In the genomic region with DNA sequence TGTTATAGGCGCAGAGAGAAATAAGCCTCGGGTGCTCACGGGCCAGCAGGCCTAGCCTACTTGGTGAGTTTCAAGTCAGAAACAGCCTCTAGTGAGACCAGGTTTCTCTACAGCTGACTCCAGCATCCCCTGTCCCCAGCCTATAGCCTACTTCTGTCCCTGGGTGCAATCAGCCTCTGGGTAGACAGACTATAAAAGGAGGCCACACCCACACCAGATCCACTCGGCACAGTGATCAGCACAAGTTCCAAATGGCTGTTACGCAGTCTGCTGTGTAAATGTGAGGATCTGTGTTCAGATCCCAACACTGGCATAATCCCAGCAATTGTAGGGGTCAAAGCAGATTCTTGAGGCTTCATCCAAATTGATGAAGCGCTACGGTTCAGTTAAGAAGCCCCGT, we compare ENCODE assay signal across 11 mouse cellular contexts. TPM values are rescaled to one million over a fixed set of nuclear protein-coding genes. Genes with fewer than 3 reads are reported as not detected.
DNase-seq lines count a peak whose midpoint lies in the region; ATAC-seq and TF ChIP-seq lines count a peak whose summit lies in the region.
"Had no signal": no experiment of that assay in that cellular context is flagged by ENCODE, and none has a peak within 500 bp of the region (broad histone marks: within the 10 kb centered on the region; RNA-seq: fewer than 3 reads in every experiment).

No protein-coding gene starts in this region.

- in situ Hi-C loops in CH12.LX (cut with MboI; ENCODE audit: low pct_ligation_motif_present, low pct_unique_long_range_greater_than_20kb, low sequenced_read_pairs) = no loop called here

- H3K9ac ChIP-seq in heart, embryonic 16.5 days (ENCODE audit: low read length) = no peak overlapping the region
- H3K9ac ChIP-seq in CH12.LX (ENCODE audit: insufficient read depth, low read depth) = no peak overlapping the region
- H3K9ac ChIP-seq: hindbrain, embryonic 13.5 days had no signal

- no peak overlapping the region for H3K27ac ChIP-seq in heart, embryonic 16.5 days (ENCODE audit: low read length)
- H3K27ac ChIP-seq in CH12.LX (ENCODE audit: insufficient read depth, low read depth) = no peak overlapping the region
- H3K27ac ChIP-seq in bone marrow, adult 2 months (ENCODE audit: control insufficient read depth, insufficient read depth, low read depth, low read length, poor library complexity) = peak overlapping the region; percentile 93
- H3K27ac ChIP-seq in thymus, adult 2 months (ENCODE audit: control insufficient read depth, insufficient read depth, low read length) = no peak overlapping the region
- H3K27ac ChIP-seq: hindbrain, embryonic 13.5 days had no signal

- TF ChIP-seq EP300 in CH12.LX (IDR thresholded peaks at IDR 0.05; ENCODE audit: low read length) = no peak

- no peak for TF ChIP-seq POLR2A in CH12.LX (IDR thresholded peaks at IDR 0.05; ENCODE audit: low read depth, low read length)
- no peak for TF ChIP-seq POLR2A in bone marrow, adult 2 months (IDR thresholded peaks at IDR 0.05; ENCODE audit: borderline replicate concordance, control insufficient read depth, low read depth, low read length)
- no peak for TF ChIP-seq POLR2A in thymus, adult 2 months (IDR thresholded peaks at IDR 0.05; ENCODE audit: control insufficient read depth, extremely low read depth, insufficient read depth, low read length, poor library complexity)

- H3K79me2 ChIP-seq in CH12.LX (replicated peaks; ENCODE audit: control insufficient read depth, extremely low read depth, insufficient read depth, poor library complexity, severe bottlenecking) = peaks cover under 1% of the 10 kb centered on the region; the same call in 1 of the 2 replicates

- DNase-seq in heart, adult 18-20 months = no peak
- DNase-seq in CH12.LX (ENCODE audit: extremely low read depth) (no peak), liver (peak; percentile 80)
- DNase-seq in urinary bladder, postnatal 36 days (ENCODE audit: low spot score in 2 of 2) = no peak
- DNase-seq in adrenal gland, adult (ENCODE audit: inconsistent age in 2 of 2, low spot score in 1 of 2) = no peak
- DNase-seq in thymus, adult 2 months = no peak

- 73% methylated on average over 8 of the region's 8 CpGs for WGBS in heart, embryonic 16.5 days
- WGBS in bone marrow, adult 2 months = 72% methylated on average over 8 of the region's 8 CpGs
- WGBS in thymus, adult 2 months = 91% methylated on average over 8 of the region's 8 CpGs

- H3K9me3 ChIP-seq in heart, embryonic 16.5 days (replicated peaks; ENCODE audit: control insufficient read depth, low read length) = no peaks in the 10 kb centered on the region
- H3K9me3 ChIP-seq in CH12.LX (replicated peaks; ENCODE audit: low read length) = no peaks in the 10 kb centered on the region
- H3K9me3 ChIP-seq: hindbrain, embryonic 13.5 days had no signal

- peak overlapping the region; percentile 41; the same call in 1 of the 2 replicates for H3K4me2 ChIP-seq in heart, embryonic 16.5 days (ENCODE audit: low read depth, low read length)
- no peak overlapping the region for H3K4me2 ChIP-seq in CH12.LX (ENCODE audit: insufficient read depth, low read depth, poor library complexity, severe bottlenecking)
- H3K4me2 ChIP-seq: hindbrain, embryonic 13.5 days had no signal

- H3K27me3 ChIP-seq in heart, embryonic 16.5 days (ENCODE audit: control insufficient read depth, insufficient read depth, low read length) = no peaks in the 10 kb centered on the region
- no peaks in the 10 kb centered on the region for H3K27me3 ChIP-seq in CH12.LX (replicated peaks)
- no peaks in the 10 kb centered on the region for H3K27me3 ChIP-seq in thymus, adult 2 months (ENCODE audit: control insufficient read depth, insufficient read depth, low read length)

- dilution Hi-C loops in CH12.LX (cut with MboI; ENCODE audit: extremely low pct_ligation_motif_present, extremely low pct_unique_long_range_greater_than_20kb, low sequenced_read_pairs) = no loop called here

- TF ChIP-seq CTCF in CH12.LX (conservative IDR thresholded peaks at IDR 0.05 in 1 of 2, IDR thresholded peaks at IDR 0.05 in 1 of 2; ENCODE audit: low read depth in 2 of 2, low read length in 2 of 2) = no peak
- TF ChIP-seq CTCF in bone marrow, adult 2 months (IDR thresholded peaks at IDR 0.05; ENCODE audit: control insufficient read depth, insufficient read depth, low read length) = no peak
- no peak for TF ChIP-seq CTCF in thymus, adult 2 months (IDR thresholded peaks at IDR 0.05; ENCODE audit: borderline replicate concordance, control insufficient read depth, extremely low read depth, insufficient read depth, low read length, poor library complexity)

- no peak for TF ChIP-seq RAD21 in CH12.LX (IDR thresholded peaks at IDR 0.05; ENCODE audit: low read depth, low read length)

- H3K4me1 ChIP-seq in heart, embryonic 16.5 days (ENCODE audit: control insufficient read depth, insufficient read depth, low read length) = peaks cover 32% of the 10 kb centered on the region
- no peaks in the 10 kb centered on the region for H3K4me1 ChIP-seq in CH12.LX (ENCODE audit: control insufficient read depth in 1 of 2, insufficient read depth in 2 of 2)
- H3K4me1 ChIP-seq in bone marrow, adult 2 months (ENCODE audit: control insufficient read depth, insufficient read depth, low read length) = peaks cover 2% of the 10 kb centered on the region
- peaks cover 5% of the 10 kb centered on the region for H3K4me1 ChIP-seq in thymus, adult 2 months (replicated peaks; ENCODE audit: control insufficient read depth, insufficient read depth, low read length)

- ATAC-seq in heart, embryonic 16.5 days (replicated peaks; ENCODE audit: extremely low read depth, insufficient read depth, low FRiP score) = no peak

- no peak overlapping the region for H3K4me3 ChIP-seq in heart, embryonic 16.5 days (ENCODE audit: low read length)
- no peak overlapping the region for H3K4me3 ChIP-seq in CH12.LX (replicated peaks in 1 of 3; ENCODE audit: low read depth in 2 of 3, low read length in 2 of 3, poor library complexity in 1 of 3)
- H3K4me3 ChIP-seq in bone marrow, adult 2 months (replicated peaks; ENCODE audit: control insufficient read depth, low read depth, low read length) = no peak overlapping the region
- no peak overlapping the region for H3K4me3 ChIP-seq in thymus, adult 2 months (ENCODE audit: control insufficient read depth, insufficient read depth, low read length)
- H3K4me3 ChIP-seq: hindbrain, embryonic 13.5 days had no signal

- H3K36me3 ChIP-seq in heart, embryonic 16.5 days (ENCODE audit: control insufficient read depth, insufficient read depth) = peaks cover 22% of the 10 kb centered on the region
- peaks cover 29 to 46% of the 10 kb centered on the region in 2 experiments for H3K36me3 ChIP-seq in CH12.LX (replicated peaks in 1 of 2; ENCODE audit: control insufficient read depth in 1 of 2, insufficient read depth in 1 of 2, low read length in 1 of 2)
- peaks cover 18% of the 10 kb centered on the region for H3K36me3 ChIP-seq in thymus, adult 2 months (ENCODE audit: control insufficient read depth, insufficient read depth, low read length)

TF ChIP-seq in CH12.LX, 34 proteins besides CTCF, POLR2A, EP300 and RAD21 (continues in another document):
- TF ChIP-seq POLR2AphosphoS2 (IDR thresholded peaks at IDR 0.05; ENCODE audit: low read depth, low read length) (0 out of 2 replicates have a peak, but pooled peaks have one; percentile 33), SMC3 (IDR thresholded peaks at IDR 0.05; ENCODE audit: low read depth, low read length) (no peak), JUND (conservative IDR thresholded peaks at IDR 0.05; ENCODE audit: low read depth, low read length) (no peak)

RNA-seq across cellular contexts. Expression of a gene that starts 11.9 kb away (rescaled TPM):
- polyA plus RNA-seq in heart, embryonic 16.5 days (2015; fragmentation: Nextera tagmentation; extraction: Ambion mirVana) = 22.1 and 24.9 TPM in 2 replicates
- total RNA-seq in heart, adult 18-20 months (2021) = 10 to 100 TPM; 37.3 to 39.7 TPM
- 16.4 and 20.0 TPM in 2 replicates for total RNA-seq in CH12.LX (2012; rRNA removed)
- total RNA-seq in CH12.LX (2014; rRNA removed) = 23.6 and 23.8 TPM in 2 replicates
- polyA plus RNA-seq in CH12.LX (2012; ENCODE audit: insufficient read length, low read depth) = 24.1 and 24.7 TPM in 2 replicates
- 37.3 and 53.2 TPM in 2 replicates for polyA plus RNA-seq in bone marrow, adult 2 months (2011; ENCODE audit: insufficient read depth, insufficient read length, low replicate concordance, missing spikeins)
- 43.9 and 44.2 TPM in 2 replicates for polyA plus RNA-seq in thymus, adult 2 months (2012; rRNA removed)

RNA-seq across cellular contexts. Expression of a gene that starts 16.6 kb away (rescaled TPM):
- polyA plus RNA-seq in heart, embryonic 16.5 days (2015; fragmentation: Nextera tagmentation; extraction: Ambion mirVana) = 0.46 and 1.3 TPM in 2 replicates
- under 1 TPM; 0.21 to 0.60 TPM for total RNA-seq in heart, adult 18-20 months (2021)
- 0.08 TPM in 1 of 2 replicates, not detected in the other for total RNA-seq in CH12.LX (2012; rRNA removed)
- total RNA-seq in CH12.LX (2014; rRNA removed) = 0.08 and 0.20 TPM in 2 replicates
- polyA plus RNA-seq in CH12.LX (2012; ENCODE audit: insufficient read length, low read depth) = 0.16 TPM in 2 replicates
- not detected in 2 replicates for polyA plus RNA-seq in bone marrow, adult 2 months (2011; ENCODE audit: insufficient read depth, insufficient read length, low replicate concordance, missing spikeins)
- 6.1 and 7.6 TPM in 2 replicates for polyA plus RNA-seq in thymus, adult 2 months (2012; rRNA removed)

RNA-seq across cellular contexts. Expression of a gene that starts 23.0 kb away (rescaled TPM):
- not detected in 2 replicates for polyA plus RNA-seq in heart, embryonic 16.5 days (2015; fragmentation: Nextera tagmentation; extraction: Ambion mirVana)
- total RNA-seq in heart, adult 18-20 months (2021) = not detected
- not detected in 2 replicates for total RNA-seq in CH12.LX (2012; rRNA removed)
- total RNA-seq in CH12.LX (2014; rRNA removed) = not detected in 2 replicates
- not detected in 2 replicates for polyA plus RNA-seq in CH12.LX (2012; ENCODE audit: insufficient read length, low read depth)
- not detected in 2 replicates for polyA plus RNA-seq in bone marrow, adult 2 months (2011; ENCODE audit: insufficient read depth, insufficient read length, low replicate concordance, missing spikeins)
- not detected in 2 replicates for polyA plus RNA-seq in thymus, adult 2 months (2012; rRNA removed)
- total RNA-seq: gastrocnemius, adult 18-20 months; left cerebral cortex, postnatal 10 days had no signal
- polyA plus RNA-seq: hindbrain, embryonic 13.5 days had no signal

RNA-seq across cellular contexts. Expression of a gene that starts 23.5 kb away (rescaled TPM):
- polyA plus RNA-seq in heart, embryonic 16.5 days (2015; fragmentation: Nextera tagmentation; extraction: Ambion mirVana) = 43.3 and 44.6 TPM in 2 replicates
- total RNA-seq in heart, adult 18-20 months (2021) = 10 to 100 TPM in 1 of 2 experiments, 1 to 10 TPM in 1; 8.1 to 10.1 TPM
- 43.5 and 60.1 TPM in 2 replicates for total RNA-seq in CH12.LX (2012; rRNA removed)
- 92.5 and 101 TPM in 2 replicates for total RNA-seq in CH12.LX (2014; rRNA removed)
- 57.3 and 61.3 TPM in 2 replicates for polyA plus RNA-seq in CH12.LX (2012; ENCODE audit: insufficient read length, low read depth)
- 35.8 and 48.1 TPM in 2 replicates for polyA plus RNA-seq in bone marrow, adult 2 months (2011; ENCODE audit: insufficient read depth, insufficient read length, low replicate concordance, missing spikeins)
- 43.9 and 51.6 TPM in 2 replicates for polyA plus RNA-seq in thymus, adult 2 months (2012; rRNA removed)

RNA-seq across cellular contexts. Expression of a gene that starts 27.7 kb away (rescaled TPM):
- polyA plus RNA-seq in heart, embryonic 16.5 days (2015; fragmentation: Nextera tagmentation; extraction: Ambion mirVana) = 16.9 and 20.2 TPM in 2 replicates
- total RNA-seq in heart, adult 18-20 months (2021) = 10 to 100 TPM; 37.7 to 39.5 TPM
- total RNA-seq in CH12.LX (2012; rRNA removed) (88.2 and 94.0 TPM in 2 replicates), CH12.LX (2014; rRNA removed) (19.8 and 23.2 TPM in 2 replicates)
- polyA plus RNA-seq in CH12.LX (2012; ENCODE audit: insufficient read length, low read depth) = 47.4 and 72.1 TPM in 2 replicates
- polyA plus RNA-seq in bone marrow, adult 2 months (2011; ENCODE audit: insufficient read depth, insufficient read length, low replicate concordance, missing spikeins) = 63.3 and 108 TPM in 2 replicates
- polyA plus RNA-seq in thymus, adult 2 months (2012; rRNA removed) = 214 and 251 TPM in 2 replicates
